Mouse (Mus musculus) adrenal gland, postnatal 14 days (tissue): ENCODE data around the gene Pttg1. TPM values are rescaled to one million over a fixed set of nuclear protein-coding genes. Genes with fewer than 3 reads are reported as not detected.
A peak's percentile ranks its signal among the peaks of the same experiment; 100 is the strongest.

ENCODE experiments used
- DNase-seq: peaks from one replicate; pipeline ENCODE4 v3.0.0; 2021; ENCODE audit warnings: mixed read lengths
- long read RNA-seq, 2 experiments: library from polyadenylated mRNA; stranded (forward); transcript quantifications; one replicate each; pipeline ENCODE4 v2.0.0; 2021
- total RNA-seq: library from RNA; stranded (reverse); gene quantifications from 2 replicates; pipeline ENCODE4 v1.2.3, GENCODE M21; 2021

Pttg1 gene
- total RNA-seq: 48.0 and 48.2 TPM in 2 replicates
- long read RNA-seq, experiment 1, transcript Pttg1-206 (5 exons, 948 nt): major isoform, 54 of 72 reads
- long read RNA-seq, experiment 1, transcript Pttg1-202 (6 exons, 741 nt): minor isoform, 9 of 72 reads
- long read RNA-seq, experiment 1, partial matches to known transcripts: 3 of 72 reads
- long read RNA-seq, experiment 1, other reads (novel, unspliced or antisense): 1 of 72 reads
- long read RNA-seq, experiment 2, transcript Pttg1-202 (6 exons, 741 nt): minor isoform, 16 of 80 reads
- long read RNA-seq, experiment 2, transcript Pttg1-206 (5 exons, 948 nt): major isoform, 52 of 80 reads
- long read RNA-seq, experiment 2, partial matches to known transcripts: 3 of 80 reads
- long read RNA-seq, experiment 2, other reads (novel, unspliced or antisense): 3 of 80 reads

- DNase-seq: peak; percentile 89
These were observed at the start of gene Pttg1 for GRCm38 (mm10) chr11:43425824-43426413. TSS of gene Pttg1 (minus strand) at chr11:43426251.

DNA sequence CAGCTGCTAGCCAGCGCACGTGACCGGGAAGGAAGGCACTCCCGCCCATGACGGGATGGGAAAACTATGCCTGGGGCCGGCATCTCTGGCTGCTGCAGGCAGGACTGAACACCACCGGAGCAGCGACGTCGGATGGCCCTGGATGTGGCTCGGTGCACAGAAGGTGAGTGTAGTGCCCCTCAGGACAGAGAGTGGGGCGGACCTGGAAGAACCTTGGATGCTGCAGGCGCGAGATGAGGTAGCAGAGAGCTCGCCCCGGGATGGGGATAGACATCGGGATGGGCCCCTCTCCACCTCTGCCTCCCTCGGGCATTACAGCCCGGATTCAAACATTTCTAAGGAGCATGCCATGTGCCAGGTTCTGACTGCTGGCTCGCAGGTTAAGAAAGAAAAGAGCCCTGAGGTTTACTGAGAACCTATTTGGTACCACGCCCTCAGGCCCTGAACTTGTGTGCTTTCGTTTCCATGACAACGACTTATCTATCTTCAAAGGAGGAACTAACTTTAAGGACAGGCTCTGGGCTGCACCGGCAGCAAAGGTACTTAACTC, 48.2 kb upstream of the Pttg1 start, which contains the start of gene C1qtnf2:
Gene C1qtnf2 (plus strand): TSS at position 52 of the 550 bp plus-strand sequence.
- DNase-seq: peak; percentile 73

DNA sequence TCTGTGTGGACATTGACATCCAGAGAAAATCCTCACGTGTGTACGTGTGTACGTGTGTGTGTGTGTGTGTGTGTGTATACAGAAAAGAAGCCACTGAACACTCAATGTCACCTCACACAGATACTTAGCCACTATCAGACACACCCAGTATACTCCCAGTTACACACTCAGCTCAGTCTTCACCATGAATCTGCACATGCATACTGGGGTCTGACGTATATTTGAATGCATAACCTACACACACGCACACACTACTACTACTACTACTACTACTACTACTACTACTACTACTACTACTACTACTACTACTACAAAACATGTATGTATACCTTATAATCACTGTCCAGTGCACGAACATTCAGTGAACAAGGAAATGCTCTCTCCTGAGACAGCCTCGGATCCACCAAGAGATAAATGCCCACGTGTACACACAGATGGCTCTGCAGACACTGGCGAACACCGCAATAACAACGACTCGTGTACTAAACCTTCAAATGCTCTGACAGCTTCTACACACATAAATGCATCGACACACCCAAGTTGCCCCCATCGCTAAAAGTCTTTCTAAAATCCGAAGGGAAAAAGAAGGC, 47.7 kb upstream of the Pttg1 start:
- no peak for DNase-seq

DNA sequence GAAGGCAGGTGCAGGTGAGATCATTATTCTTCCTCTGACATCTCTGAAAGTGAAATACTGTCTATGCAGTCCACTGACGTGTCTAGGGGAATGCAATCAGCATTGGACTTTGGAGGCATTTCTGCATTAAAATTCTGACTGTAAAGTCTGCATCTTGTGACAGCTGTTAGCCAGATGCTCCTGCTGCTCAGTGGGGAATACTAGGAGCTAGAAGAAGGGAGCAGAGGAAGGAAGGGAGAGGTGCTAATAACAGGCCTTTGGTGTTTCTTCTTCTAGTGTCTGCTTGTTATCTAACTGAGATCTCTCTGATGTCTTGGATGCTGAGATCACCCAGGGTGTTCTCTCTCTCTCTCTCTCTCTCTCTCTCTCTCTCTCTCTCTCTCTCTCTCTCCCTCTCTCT, 47.1 kb upstream of the Pttg1 start:
- no peak for DNase-seq

DNA sequence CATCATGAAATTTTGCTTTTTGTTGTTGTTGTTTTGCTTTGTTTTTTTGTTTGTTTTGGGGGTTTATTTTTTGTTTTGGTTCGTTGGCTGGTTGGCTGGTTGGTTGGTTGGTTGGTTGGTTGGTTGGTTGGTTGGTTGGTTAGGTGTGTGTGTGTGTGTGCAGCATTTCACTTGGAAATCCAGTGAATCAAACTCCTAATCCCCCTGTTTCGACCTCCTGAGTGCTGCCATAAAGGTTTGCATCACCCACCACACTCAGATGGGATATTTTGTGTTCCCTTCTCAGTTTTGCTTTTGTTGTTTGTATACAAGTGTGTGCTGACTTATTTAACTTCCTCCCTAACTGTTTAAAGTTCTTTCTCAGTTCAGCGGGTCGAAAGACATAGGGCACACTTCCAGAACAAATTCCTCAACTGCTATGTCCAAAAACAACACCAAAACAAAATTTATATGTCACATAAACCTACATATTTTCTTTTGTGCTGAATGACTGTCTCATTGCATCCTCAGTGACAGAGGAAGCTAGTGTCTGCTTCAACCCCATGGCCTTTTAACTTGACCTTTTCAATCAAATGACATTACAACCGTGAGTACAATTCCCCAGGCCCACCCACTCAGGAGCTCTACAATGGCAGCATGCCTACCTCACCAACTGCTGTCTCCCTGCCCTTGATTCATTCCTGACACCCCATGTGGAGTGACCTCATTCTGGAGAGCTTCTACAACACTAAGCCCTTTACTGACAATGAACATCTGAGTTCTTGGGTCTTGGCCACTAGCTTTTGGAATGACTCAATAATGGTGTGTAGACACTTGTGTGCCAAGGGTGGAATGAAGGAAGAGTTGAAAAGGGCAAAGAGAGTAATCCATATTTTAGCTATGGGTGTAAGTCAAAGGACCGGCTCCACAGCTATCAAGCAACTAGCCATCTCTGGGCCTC, 45.1 kb upstream of the Pttg1 start:
- DNase-seq: no peak

DNA sequence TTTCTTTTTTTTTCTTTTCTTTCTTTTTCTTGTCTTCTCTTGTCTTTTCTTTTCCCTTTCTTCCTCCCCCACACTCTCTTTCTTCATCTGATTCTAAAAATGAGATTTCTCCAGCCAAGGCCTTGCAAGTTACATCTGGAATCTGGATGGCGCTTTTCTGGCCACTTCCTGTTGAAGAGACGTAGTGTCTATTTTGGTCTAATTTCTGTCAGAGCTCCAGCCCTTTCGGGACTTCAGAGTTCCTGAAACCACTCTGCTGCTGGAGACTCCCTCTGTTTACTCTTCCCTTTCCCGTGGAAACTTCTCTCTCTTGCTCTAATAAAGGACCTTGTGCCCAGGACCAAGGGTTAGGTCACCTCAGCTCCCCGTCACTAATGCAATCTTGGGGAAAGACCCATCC, 44.1 kb upstream of the Pttg1 start:
- no peak for DNase-seq

- no peak for DNase-seq
These were observed 37.2 kb upstream of the Pttg1 start for GRCm38 (mm10) chr11:43463204-43463603.

- DNase-seq: no peak
These were observed 26.2 kb upstream of the Pttg1 start for GRCm38 (mm10) chr11:43452266-43452665.

GRCm38 (mm10) chr11:43451322-43451721, 25.3 kb upstream of the Pttg1 start:
- DNase-seq: no peak

GRCm38 (mm10) chr11:43449916-43450315, 23.9 kb upstream of the Pttg1 start:
- DNase-seq: no peak

DNA sequence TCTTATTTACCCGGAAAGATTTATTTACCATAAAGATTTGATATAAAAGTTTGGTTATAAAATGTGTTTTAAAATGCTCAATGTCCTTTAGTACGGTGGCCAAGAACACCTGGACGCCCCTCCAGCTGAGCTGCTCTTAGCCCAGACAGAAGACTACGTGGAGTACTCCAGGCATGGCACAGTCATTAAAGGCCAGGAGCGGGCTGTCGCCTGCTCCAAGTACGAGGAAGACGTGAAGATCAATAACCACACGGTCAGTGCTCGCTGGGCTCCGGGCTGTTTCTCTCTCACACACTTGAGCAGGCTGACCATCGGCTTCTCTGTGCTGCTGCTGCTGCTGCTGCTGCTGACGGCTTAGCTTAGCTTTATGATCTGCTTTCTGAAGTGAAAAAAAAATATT, 17.1 kb upstream of the Pttg1 start:
- DNase-seq: no peak

DNA sequence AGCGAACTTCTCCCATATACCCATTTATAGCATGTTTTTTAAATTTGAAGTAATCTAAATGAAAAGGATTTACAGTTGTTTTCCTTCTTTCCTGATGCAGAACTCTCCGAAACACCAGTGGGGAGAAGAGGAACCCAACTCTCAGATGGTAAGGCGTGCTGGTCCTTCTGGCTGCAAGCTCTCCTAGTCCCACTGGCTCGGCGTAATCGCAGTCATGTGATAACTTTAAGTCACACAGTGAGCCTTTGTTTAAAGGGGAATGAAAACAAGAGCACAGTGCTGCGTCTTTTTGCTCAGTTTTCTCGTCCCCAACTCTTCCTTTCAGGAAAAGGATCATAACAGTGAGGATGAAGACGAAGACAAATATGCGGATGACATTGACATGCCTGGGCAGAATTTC, 15.1 kb upstream of the Pttg1 start:
- DNase-seq: no peak

DNA sequence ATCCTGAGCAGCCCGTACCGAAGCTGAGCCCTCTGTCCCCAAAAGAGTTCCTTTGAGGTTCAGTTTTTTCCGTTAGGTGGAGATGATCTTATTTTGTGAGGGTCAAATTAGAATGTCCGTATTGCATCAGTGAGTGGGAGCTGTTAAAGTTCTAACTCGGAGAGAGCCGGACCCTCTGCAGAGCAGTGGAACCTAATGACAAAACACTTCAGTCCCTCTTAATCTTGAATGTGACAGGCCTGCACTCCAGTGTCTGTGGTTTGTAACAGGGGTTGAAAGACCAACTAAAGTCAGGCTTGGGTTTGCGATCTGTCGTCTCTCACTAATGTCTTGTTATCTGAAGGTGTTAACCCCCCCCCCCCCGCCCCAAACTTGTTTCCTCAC, 8.0 kb upstream of the Pttg1 start:
- no peak for DNase-seq

DNA sequence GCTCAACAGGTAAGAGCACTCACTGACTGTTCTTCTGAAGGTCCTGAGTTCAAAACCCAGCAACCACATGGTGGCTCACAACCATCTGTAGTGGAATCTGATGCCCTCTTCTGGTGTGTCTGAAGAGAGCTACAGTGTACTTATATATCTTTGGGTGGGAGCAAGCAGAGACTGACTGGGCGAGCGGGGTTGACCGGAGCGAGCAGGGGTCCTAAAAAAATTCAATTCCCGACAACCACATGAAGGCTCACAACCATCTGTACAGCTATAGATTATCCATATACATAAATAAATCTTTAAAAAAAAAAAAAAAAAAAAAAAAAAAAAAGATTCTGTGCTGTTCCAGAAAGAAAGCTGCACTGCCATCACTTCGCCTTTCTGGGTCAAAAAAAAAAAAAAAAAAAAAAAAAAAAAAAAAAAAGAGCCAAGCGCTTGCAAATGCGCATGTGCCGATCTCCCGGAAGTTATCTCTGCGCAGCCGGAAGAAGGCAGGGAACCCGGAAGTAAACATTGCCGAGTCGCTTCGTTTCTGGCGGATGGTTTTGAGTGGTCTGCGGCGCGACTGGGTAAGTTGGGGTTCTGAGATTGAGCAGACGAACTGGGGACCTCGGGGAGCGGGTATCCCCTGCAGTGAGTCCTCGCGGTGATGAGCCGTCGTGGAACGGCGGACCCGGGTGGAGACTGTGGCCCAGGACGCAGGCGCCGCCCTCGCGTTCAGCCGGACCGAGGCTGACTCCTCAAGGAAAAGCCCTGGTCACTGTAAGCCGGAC, 7.4 kb upstream of the Pttg1 start, which contains the start of gene Slu7:
Gene Slu7 (plus strand): TSS at position 491 of the 770 bp plus-strand sequence.
- peak; percentile 85 for DNase-seq

GRCm38 (mm10) chr11:43426414-43426884, 398 bp upstream of the Pttg1 start:
- DNase-seq: peak; percentile 39

DNA sequence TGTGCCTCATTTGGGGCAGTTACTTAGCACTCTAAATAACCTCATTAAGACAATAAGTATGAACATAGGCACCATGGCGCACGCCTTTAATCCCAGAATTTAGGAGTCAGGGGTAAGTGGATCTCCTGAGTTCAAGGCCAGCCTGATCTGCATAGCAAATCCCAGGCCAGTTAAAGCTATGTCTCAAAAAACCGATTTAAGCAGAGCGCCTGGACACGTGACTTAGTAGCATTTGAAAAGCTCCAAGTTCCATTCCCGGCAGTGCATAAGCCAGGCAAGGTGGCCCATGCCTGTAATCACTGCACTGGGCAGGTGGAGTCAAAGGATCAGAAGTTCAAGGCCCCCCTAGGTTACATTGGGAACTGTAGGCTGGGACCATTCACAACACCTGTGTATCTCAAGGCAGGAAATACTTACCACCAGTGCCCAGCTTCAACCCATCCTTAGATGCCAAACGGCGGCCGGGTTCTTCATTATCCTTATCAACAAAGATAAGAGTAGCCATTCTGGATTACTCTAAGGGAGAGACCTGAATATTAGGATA, 813 bp downstream of the Pttg1 start:
- DNase-seq: no peak

DNA sequence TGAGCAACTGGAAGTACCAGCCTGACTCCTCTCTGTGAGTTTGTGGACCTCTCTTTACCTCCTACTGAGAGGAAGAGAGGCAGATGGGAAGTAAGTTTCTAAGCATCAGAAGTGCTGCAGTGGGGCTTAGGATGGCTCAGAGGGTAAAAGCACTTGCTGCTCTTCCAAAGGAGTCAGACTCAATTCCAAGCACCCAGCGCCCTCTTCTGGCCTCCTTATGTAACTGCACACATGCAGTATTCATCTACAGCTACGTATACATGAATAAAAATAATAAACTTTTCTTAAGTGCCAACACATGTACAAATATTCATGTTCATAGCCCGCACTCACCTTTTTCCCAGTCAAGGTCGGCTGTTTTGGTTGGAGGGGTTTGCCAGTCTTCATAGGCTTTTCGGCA, 1.7 kb downstream of the Pttg1 start:
- DNase-seq: no peak

DNA sequence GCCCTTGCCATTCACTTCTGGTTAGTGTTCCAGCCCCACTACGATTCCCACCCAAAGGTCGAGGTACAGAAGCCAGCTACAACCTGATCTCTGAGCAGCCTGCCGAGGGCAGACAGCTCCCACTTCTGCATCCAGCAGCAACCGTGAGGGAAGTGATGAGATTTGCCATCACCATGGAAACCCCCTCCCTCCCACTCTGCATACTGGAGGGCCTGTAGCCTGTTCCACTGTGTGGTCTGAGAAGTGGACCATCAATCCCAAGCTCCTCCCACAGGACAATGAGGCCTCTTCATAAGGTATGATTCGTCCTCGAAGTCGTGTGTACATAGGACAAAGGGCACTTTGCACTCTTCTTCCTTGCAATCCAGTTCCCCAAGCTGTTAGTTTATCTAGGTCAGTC, 8.8 kb downstream of the Pttg1 start:
- no peak for DNase-seq

GRCm38 (mm10) chr11:43412771-43413451, 13.1 kb downstream of the Pttg1 start:
- peak; percentile 81 for DNase-seq

DNA sequence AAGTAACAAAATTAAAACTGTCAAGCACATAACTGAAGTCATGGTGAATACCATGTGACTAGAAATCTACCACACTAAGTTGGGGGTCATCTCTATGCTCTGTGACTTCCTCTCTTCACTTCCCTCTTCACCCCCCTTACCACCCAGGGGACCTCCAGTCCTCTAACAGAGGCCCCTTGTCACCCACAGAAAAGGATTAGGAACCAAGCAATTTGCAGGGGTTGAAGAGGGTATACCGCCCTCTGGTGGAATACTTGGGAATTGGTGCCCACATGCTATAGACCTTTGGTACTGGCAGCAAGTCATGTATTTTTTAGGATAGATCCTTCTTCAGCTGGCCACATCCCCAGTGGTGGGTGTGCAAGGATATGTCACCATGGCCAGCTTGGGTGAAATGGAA, 14.6 kb downstream of the Pttg1 start:
- DNase-seq: peak; percentile 80
